Mouse (Mus musculus) lung, postnatal 0 days (tissue): Measurements from ENCODE around the gene Olfr713. TPM values are rescaled to one million over a fixed set of nuclear protein-coding genes. Genes with fewer than 3 reads are reported as not detected.

ENCODE experiments used
- ATAC-seq: fragments of 200-750 bp; cut with Nextera tagmentation; 2 replicates; pipeline ENCODE4 v1.8.0; 2017; ENCODE audit warnings: moderate library complexity
- DNase-seq: peaks from one replicate; pipeline ENCODE4 v3.0.0-alpha.2; 2016; ENCODE audit warnings: low spot score
- H3K27ac ChIP-seq: fragments of 300-500 bp; sonication (generic); 2 replicates; pipeline ENCODE4 v1.5.1; 2014; ENCODE audit warnings: antibody characterized with exemption, mild to moderate bottlenecking, low read length, mixed read lengths
- H3K27me3 ChIP-seq: fragments of 300-500 bp; sonication (generic); replicated peaks from 2 replicates; pipeline ENCODE4 v1.6.1; 2014; ENCODE audit warnings: low read length, mixed read lengths; ENCODE audit not compliant: insufficient read depth
- H3K36me3 ChIP-seq: fragments of 300-500 bp; sonication (generic); 2 replicates; pipeline ENCODE4 v1.6.1; 2014; ENCODE audit warnings: low read length, mixed read lengths; ENCODE audit not compliant: insufficient read depth
- H3K4me1 ChIP-seq: fragments of 300-500 bp; sonication (generic); 2 replicates; pipeline ENCODE4 v1.6.1; 2014; ENCODE audit warnings: antibody characterized with exemption, low read depth, low read length, mixed read lengths; ENCODE audit not compliant: insufficient read depth
- H3K4me2 ChIP-seq: fragments of 300-500 bp; sonication (generic); replicated peaks from 2 replicates; pipeline ENCODE4 v1.6.1; 2014; ENCODE audit warnings: low read depth, mild to moderate bottlenecking, low read length, moderate library complexity, mixed read lengths
- H3K4me3 ChIP-seq: fragments of 300-500 bp; sonication (generic); 2 replicates; pipeline ENCODE4 v1.5.1; 2014; ENCODE audit warnings: low read depth, low read length
- H3K9ac ChIP-seq: fragments of 300-500 bp; sonication (generic); replicated peaks from 2 replicates; pipeline ENCODE4 v1.6.1; 2014; ENCODE audit warnings: low read depth, mild to moderate bottlenecking
- H3K9me3 ChIP-seq: fragments of 300-500 bp; sonication (generic); 2 replicates; pipeline ENCODE4 v1.6.1; 2016; ENCODE audit warnings: low read length, mixed read lengths
- CTCF ChIP-seq: IDR thresholded peaks from 2 replicates; pipeline ENCODE4 v1.5.1; 2016; ENCODE audit warnings: antibody characterized with exemption, mild to moderate bottlenecking
- EP300 ChIP-seq: IDR thresholded peaks from 2 replicates; pipeline ENCODE4 v1.6.1; 2016; ENCODE audit warnings: antibody characterized with exemption, mild to moderate bottlenecking, control low read depth
- WGBS: fragments of 180-500 bp; shearing (Covaris S2); extraction: QIAGEN DNeasy Blood & Tissue Kit; methylation state at CpG from one replicate; pipeline ENCODE4 v1.1.7; 2014; 5-methylcytosine and 5-hydroxymethylcytosine counted together
- polyA plus RNA-seq: library from polyadenylated mRNA; unstranded; fragments of >200 nt; fragmentation: Nextera tagmentation; extraction: Ambion mirVana; gene quantifications from 2 replicates; pipeline ENCODE4 v1.2.1, GENCODE M21; 2015

The Olfr713 gene
- polyA plus RNA-seq, 1 experiment from 2014 or later, result not detected

- no peaks in the 10 kb centered on the region for H3K4me1 ChIP-seq
- H3K9ac ChIP-seq, result no peak overlapping the region
- WGBS, result 71% methylated on average over 1 of the region's 1 CpGs
- H3K4me3 ChIP-seq, result no peak overlapping the region
- DNase-seq, result no peak
- no peak for ATAC-seq
- no peaks in the 10 kb centered on the region for H3K36me3 ChIP-seq
- no peaks in the 10 kb centered on the region for H3K9me3 ChIP-seq
- TF ChIP-seq CTCF, result no peak
- no peak for TF ChIP-seq EP300
- H3K27me3 ChIP-seq, result no peaks in the 10 kb centered on the region
- no peak overlapping the region for H3K4me2 ChIP-seq
- H3K27ac ChIP-seq, result no peak overlapping the region
These were observed 13.4 kb downstream of the Olfr713 start for GRCm38 (mm10) chr7:107044407-107044806.

GRCm38 (mm10) chr7:107045833-107046232 lies 14.9 kb downstream of the Olfr713 start:
- no peak overlapping the region for H3K4me2 ChIP-seq
- peak; percentile 61 for TF ChIP-seq CTCF
- TF ChIP-seq EP300, result no peak
- ATAC-seq (no peak), DNase-seq (peak; percentile 54)
- no peak overlapping the region for H3K4me3 ChIP-seq
- WGBS, result 2% methylated on average over 5 of the region's 5 CpGs
- no peaks in the 10 kb centered on the region for H3K9me3 ChIP-seq
- H3K9ac ChIP-seq, result no peak overlapping the region
- no peaks in the 10 kb centered on the region for H3K4me1 ChIP-seq
- H3K36me3 ChIP-seq, result no peaks in the 10 kb centered on the region
- no peaks in the 10 kb centered on the region for H3K27me3 ChIP-seq
- no peak overlapping the region for H3K27ac ChIP-seq

GRCm38 (mm10) chr7:107047578-107047977 lies 16.6 kb downstream of the Olfr713 start:
- Histone ChIP-seq H3K27me3 (no peaks in the 10 kb centered on the region), H3K9me3 (no peaks in the 10 kb centered on the region), H3K36me3 (no peaks in the 10 kb centered on the region), H3K4me3 (no peak overlapping the region), H3K27ac (no peak overlapping the region), H3K9ac (no peak overlapping the region), H3K4me1 (no peaks in the 10 kb centered on the region), H3K4me2 (no peak overlapping the region)
- no peak for DNase-seq
- 35% methylated on average over 3 of the region's 3 CpGs for WGBS
- ATAC-seq, result no peak
- no peak for TF ChIP-seq EP300
- no peak for TF ChIP-seq CTCF

GRCm38 (mm10) chr7:107070681-107071080 lies 39.7 kb downstream of the Olfr713 start, which contains the start of gene Olfr714:
TSS of gene Olfr714 (plus strand) at chr7:107070981.
- no peaks in the 10 kb centered on the region for H3K4me1 ChIP-seq
- no peak for TF ChIP-seq EP300
- no peak for TF ChIP-seq CTCF
- ATAC-seq (no peak), DNase-seq (no peak)
- no peak within 1 kb of the TSS for H3K27ac ChIP-seq
- WGBS, result 90% methylated on average over 2 of the region's 2 CpGs
- no peak within 1 kb of the TSS for H3K9ac ChIP-seq
- no peaks in the 10 kb centered on the region for H3K27me3 ChIP-seq
- H3K4me2 ChIP-seq, result no peak within 1 kb of the TSS
- H3K9me3 ChIP-seq, result no peaks in the 10 kb centered on the region
- H3K4me3 ChIP-seq, result no peak within 1 kb of the TSS
- H3K36me3 ChIP-seq, result no peaks in the 10 kb centered on the region

Other genes with a start within 250 kb of the Olfr713 start
- gene Olfr699, start 238.0 kb upstream of the Olfr713 start, polyA plus RNA-seq, result not detected in 2 replicates
- not detected in 2 replicates for gene Olfr700, start 222.3 kb upstream of the Olfr713 start, polyA plus RNA-seq
- not detected in 2 replicates for gene Olfr701, start 217.0 kb upstream of the Olfr713 start, polyA plus RNA-seq
- gene Olfr702, start 197.3 kb upstream of the Olfr713 start, polyA plus RNA-seq, result not detected in 2 replicates
- not detected in 2 replicates for gene Olfr703, start 187.8 kb upstream of the Olfr713 start, polyA plus RNA-seq
- not detected in 2 replicates for gene Olfr704, start 168.0 kb upstream of the Olfr713 start, polyA plus RNA-seq
- gene Olfr705, start 154.3 kb upstream of the Olfr713 start, polyA plus RNA-seq, result not detected in 2 replicates
- not detected in 2 replicates for gene Olfr706, start 143.0 kb upstream of the Olfr713 start, polyA plus RNA-seq
- not detected in 2 replicates for gene Olfr707, start 129.9 kb upstream of the Olfr713 start, polyA plus RNA-seq
- gene Olfr1532-ps1, start 123.2 kb upstream of the Olfr713 start, polyA plus RNA-seq, result not detected in 2 replicates
- not detected in 2 replicates for gene Olfr709-ps1, start 99.0 kb upstream of the Olfr713 start, polyA plus RNA-seq
- gene Olfr710, start 82.9 kb upstream of the Olfr713 start, polyA plus RNA-seq, result not detected in 2 replicates
- not detected in 2 replicates for gene Olfr6, start 67.2 kb upstream of the Olfr713 start, polyA plus RNA-seq
- gene Olfr711, start 55.7 kb upstream of the Olfr713 start, polyA plus RNA-seq, result not detected in 2 replicates
- not detected in 2 replicates for gene Olfr2, start 25.1 kb upstream of the Olfr713 start, polyA plus RNA-seq
- not detected in 2 replicates for gene Olfr714, start 39.8 kb downstream of the Olfr713 start, polyA plus RNA-seq
- gene Olfr17, start 62.0 kb downstream of the Olfr713 start, polyA plus RNA-seq, result not detected in 2 replicates
- gene Olfr715b, start 79.2 kb downstream of the Olfr713 start, polyA plus RNA-seq, result not detected in 2 replicates
- gene Olfr715, start 99.9 kb downstream of the Olfr713 start, polyA plus RNA-seq, result not detected in 2 replicates
- not detected in 2 replicates for gene Olfr716, start 107.2 kb downstream of the Olfr713 start, polyA plus RNA-seq
- not detected in 2 replicates for gene Nlrp14, start 135.8 kb downstream of the Olfr713 start, polyA plus RNA-seq
- gene Rbmxl2, start 178.3 kb downstream of the Olfr713 start, polyA plus RNA-seq, result not detected in 2 replicates